Mouse (Mus musculus): ENCODE results near the gene Foxk2.

Gene Foxk2

GRCm38 (mm10) chr11:121259160-121260100 lies at the start of gene Foxk2:
Gene Foxk2, plus strand, starts transcription at chr11:121259990.
- peak; percentile 84 for DNase-seq (ENCODE audit: low spot score)

- no peak for DNase-seq (ENCODE audit: low spot score)
These were observed 43.0 kb upstream of the Foxk2 start for GRCm38 (mm10) chr11:121216831-121217230.

- DNase-seq (ENCODE audit: low spot score), result no peak
These were observed 40.0 kb upstream of the Foxk2 start for GRCm38 (mm10) chr11:121219776-121220175.

- DNase-seq (ENCODE audit: low spot score), result no peak
These were observed 39.0 kb upstream of the Foxk2 start for GRCm38 (mm10) chr11:121220771-121221170.

- no peak for DNase-seq (ENCODE audit: low spot score)
These were observed 38.3 kb upstream of the Foxk2 start for GRCm38 (mm10) chr11:121221321-121222010.

GRCm38 (mm10) chr11:121228129-121229017 lies 31.4 kb upstream of the Foxk2 start:
- DNase-seq (ENCODE audit: low spot score), result no peak

GRCm38 (mm10) chr11:121229018-121229439 lies 30.8 kb upstream of the Foxk2 start, which contains the start of gene Cybc1:
Gene Cybc1, minus strand, starts transcription at chr11:121229322.
- peak; percentile 54 for DNase-seq (ENCODE audit: low spot score)

- DNase-seq (ENCODE audit: low spot score), result no peak
These were observed 28.6 kb upstream of the Foxk2 start for GRCm38 (mm10) chr11:121231191-121231590.

GRCm38 (mm10) chr11:121231628-121232291 lies 28.0 kb upstream of the Foxk2 start:
- no peak for DNase-seq (ENCODE audit: low spot score)

GRCm38 (mm10) chr11:121232706-121233105 lies 27.1 kb upstream of the Foxk2 start:
- DNase-seq (ENCODE audit: low spot score), result no peak

- no peak for DNase-seq (ENCODE audit: low spot score)
These were observed 24.1 kb upstream of the Foxk2 start for GRCm38 (mm10) chr11:121235475-121236238.

GRCm38 (mm10) chr11:121236564-121237344 lies 23.0 kb upstream of the Foxk2 start, which contains the start of gene Narf:
Gene Narf, plus strand, starts transcription at chr11:121237253.
- DNase-seq (ENCODE audit: low spot score), result peak; percentile 100

GRCm38 (mm10) chr11:121237345-121238128 lies 22.3 kb upstream of the Foxk2 start:
- DNase-seq (ENCODE audit: low spot score), result no peak

- no peak for DNase-seq (ENCODE audit: low spot score)
These were observed 20.1 kb upstream of the Foxk2 start for GRCm38 (mm10) chr11:121239669-121240068.

GRCm38 (mm10) chr11:121250196-121250595 lies 9.6 kb upstream of the Foxk2 start:
- DNase-seq (ENCODE audit: low spot score), result no peak

- DNase-seq (ENCODE audit: low spot score), result no peak
These were observed 569 bp downstream of the Foxk2 start for GRCm38 (mm10) chr11:121260211-121260906.

GRCm38 (mm10) chr11:121261074-121261473 lies 1.3 kb downstream of the Foxk2 start:
- no peak for DNase-seq (ENCODE audit: low spot score)

GRCm38 (mm10) chr11:121277516-121277915 lies 17.7 kb downstream of the Foxk2 start:
- no peak for DNase-seq (ENCODE audit: low spot score)
